Mouse (Mus musculus) liver, embryonic 14.5 days (tissue): ENCODE measurements at regions not wholly inside any gene's neighbourhood (a gene's known extent, or its start where the extent isn't known, plus 50 kb on each side); places are given as distances from the start of the nearest gene placed in this dataset.

Source experiments
- CTCF ChIP-seq: IDR thresholded peaks from 2 replicates; pipeline ENCODE4 v1.5.1; 2016; ENCODE audit warnings: antibody characterized with exemption, low read depth, control low read depth
- EP300 ChIP-seq: IDR thresholded peaks from 2 replicates; pipeline ENCODE4 v1.6.1; 2016; ENCODE audit warnings: antibody characterized with exemption, low read depth

GRCm38 (mm10) chr17:14133986-14134385, 70.1 kb downstream of the Dact2 start:
- TF ChIP-seq CTCF = no peak
- TF ChIP-seq EP300 = no peak
